Mouse (Mus musculus) liver, embryonic 11.5 days (tissue): ENCODE measurements around the gene Zfp36l2. TPM values are rescaled to one million over a fixed set of nuclear protein-coding genes. Genes with fewer than 3 reads are reported as not detected.

ENCODE experiments used
- ATAC-seq: fragments of 200-750 bp; cut with Nextera tagmentation; replicated peaks from 2 replicates; pipeline ENCODE4 v1.8.0; 2017; ENCODE audit warnings: moderate number of reproducible peaks, mild to moderate bottlenecking, moderate TSS enrichment, moderate library complexity; ENCODE audit not compliant: low FRiP score
- DNase-seq: peaks from one replicate; pipeline ENCODE4 v3.0.0-alpha.2; 2017; ENCODE audit warnings: low spot score
- H3K27ac ChIP-seq: fragments of 300-500 bp; sonication (generic); 2 replicates; pipeline ENCODE4 v1.5.1; 2014; ENCODE audit warnings: mild to moderate bottlenecking, low read depth, low read length, control low read depth
- H3K27me3 ChIP-seq: fragments of 300-500 bp; sonication (generic); replicated peaks from 2 replicates; pipeline ENCODE4 v1.6.1; 2014; ENCODE audit warnings: low read length, mixed read lengths; ENCODE audit not compliant: control insufficient read depth, insufficient read depth
- H3K36me3 ChIP-seq: fragments of 300-500 bp; sonication (generic); 2 replicates; pipeline ENCODE4 v1.6.1; 2014; ENCODE audit warnings: mild to moderate bottlenecking, low read length, moderate library complexity, mixed read lengths; ENCODE audit not compliant: control insufficient read depth, insufficient read depth
- H3K4me1 ChIP-seq: fragments of 300-500 bp; sonication (generic); replicated peaks from 2 replicates; pipeline ENCODE4 v1.6.1; 2014; ENCODE audit warnings: low read length, mixed read lengths; ENCODE audit not compliant: control insufficient read depth, insufficient read depth
- H3K4me2 ChIP-seq: fragments of 300-500 bp; sonication (generic); 2 replicates; pipeline ENCODE4 v1.6.1; 2014; ENCODE audit warnings: mild to moderate bottlenecking, control low read depth, moderate library complexity
- H3K4me3 ChIP-seq: fragments of 300-500 bp; sonication (generic); 2 replicates; pipeline ENCODE4 v1.5.1; 2014; ENCODE audit warnings: low read depth, low read length, control low read depth
- H3K9ac ChIP-seq: fragments of 300-500 bp; sonication (generic); 2 replicates; pipeline ENCODE4 v1.6.1; 2014; ENCODE audit warnings: low read depth, low read length, control low read depth
- H3K9me3 ChIP-seq: fragments of 300-500 bp; sonication (generic); 2 replicates; pipeline ENCODE4 v1.6.1; 2016; ENCODE audit warnings: low read length, inconsistent platforms, mixed read lengths; ENCODE audit not compliant: control insufficient read depth
- WGBS: fragments of 180-500 bp; shearing (Covaris S2); extraction: QIAGEN DNeasy Blood & Tissue Kit; methylation state at CpG from one replicate; pipeline ENCODE4 v1.1.7; 2014; 5-methylcytosine and 5-hydroxymethylcytosine counted together
- polyA plus RNA-seq: library from polyadenylated mRNA; unstranded; fragments of >200 nt; fragmentation: Nextera tagmentation; extraction: Ambion mirVana; gene quantifications from 2 replicates; pipeline ENCODE4 v1.2.1, GENCODE M21; 2014

Zfp36l2 gene
- polyA plus RNA-seq, 1 experiment from 2014 or later: 24.7 TPM

DNA sequence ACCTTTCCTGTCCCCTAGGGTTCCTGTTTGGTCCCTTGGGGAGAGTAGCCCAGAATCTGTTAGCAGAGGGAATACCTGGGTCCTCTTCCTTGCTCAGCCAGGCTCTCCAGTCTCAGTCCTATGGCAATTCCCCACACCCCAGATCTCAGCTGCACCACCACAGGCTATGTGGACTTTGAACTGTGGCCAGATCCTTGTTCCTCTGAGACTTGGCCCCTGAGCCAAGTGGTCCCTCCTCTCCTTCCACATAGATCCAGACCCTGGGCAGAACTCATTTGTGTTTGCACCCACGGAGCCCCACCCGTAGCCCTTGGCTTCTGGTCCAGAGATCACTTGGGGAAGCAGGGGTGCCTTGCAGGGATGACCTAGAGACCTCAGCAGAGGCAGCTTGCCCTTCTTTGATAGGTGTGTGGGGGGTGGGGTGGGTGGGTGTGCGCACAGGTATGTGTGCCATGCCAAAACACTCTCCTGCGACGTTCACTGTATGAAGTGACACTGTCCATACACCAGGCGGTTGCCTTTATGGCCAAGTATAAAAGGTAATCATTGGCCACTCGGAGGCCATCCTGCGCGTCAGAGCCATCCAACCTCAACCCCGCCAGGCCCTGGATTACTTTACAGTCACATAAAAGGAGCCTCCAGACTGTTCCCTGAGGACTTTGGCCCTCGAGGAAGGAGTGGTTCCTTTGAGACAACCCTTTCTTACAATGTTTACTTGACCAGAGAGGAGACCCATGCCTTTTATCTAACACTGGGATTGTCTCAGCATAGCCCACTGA lies 50.2 kb downstream of the Zfp36l2 start:
- ATAC-seq (no peak), DNase-seq (no peak)
- Histone ChIP-seq H3K36me3 (no peaks in the 10 kb centered on the region), H3K9ac (no peak overlapping the region), H3K27me3 (no peaks in the 10 kb centered on the region), H3K27ac (no peak overlapping the region), H3K4me2 (peak overlapping the region; percentile 43), H3K9me3 (no peaks in the 10 kb centered on the region), H3K4me3 (0 out of 2 replicates have a peak overlapping the region, but pooled peaks have one; percentile 0), H3K4me1 (peaks cover 65% of the 10 kb centered on the region)
- 83% methylated on average over 11 of the region's 11 CpGs for WGBS

DNA sequence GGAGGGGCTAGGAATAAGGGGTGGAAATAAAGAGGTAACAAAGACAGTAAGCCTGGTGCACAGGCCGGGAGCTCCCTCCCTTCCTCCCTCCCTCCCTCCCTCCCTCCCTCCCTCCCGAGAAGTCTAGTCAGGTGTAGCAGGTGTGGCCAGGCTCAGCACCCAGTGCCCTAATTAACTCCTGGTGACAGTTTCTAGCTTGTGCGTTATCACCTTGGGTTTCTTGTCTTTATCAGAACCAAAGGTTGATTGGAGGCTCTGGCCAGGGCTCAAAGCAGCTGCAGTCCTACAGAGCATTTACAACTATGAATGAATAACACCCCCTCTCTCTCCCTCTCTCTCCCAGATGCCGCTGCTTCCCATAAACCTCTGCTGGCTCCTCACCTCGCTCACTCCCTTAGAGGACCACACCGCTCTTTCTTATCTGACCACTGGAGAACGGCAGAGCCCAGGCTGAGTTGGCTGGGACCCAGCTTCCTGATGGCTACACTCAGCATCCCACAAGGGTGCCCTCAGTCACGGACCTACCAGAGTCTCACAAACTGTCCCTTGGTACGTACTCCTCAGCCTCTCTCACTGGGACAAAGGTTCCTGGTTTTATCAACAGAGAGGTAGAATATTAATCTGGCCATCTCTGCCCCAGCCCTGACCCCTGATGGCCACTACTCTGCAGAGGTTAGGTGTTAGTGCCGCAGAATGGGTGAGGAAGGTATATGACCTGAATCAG lies 50.9 kb downstream of the Zfp36l2 start:
- Histone ChIP-seq H3K36me3 (no peaks in the 10 kb centered on the region), H3K27me3 (no peaks in the 10 kb centered on the region), H3K4me2 (peak overlapping the region; percentile 43), H3K9ac (peak overlapping the region; percentile 32; the same call in 1 of the 2 replicates), H3K27ac (no peak overlapping the region), H3K4me3 (0 out of 2 replicates have a peak overlapping the region, but pooled peaks have one; percentile 0), H3K9me3 (no peaks in the 10 kb centered on the region), H3K4me1 (peaks cover 59% of the 10 kb centered on the region)
- WGBS: 25% methylated on average over 9 of the region's 10 CpGs
- ATAC-seq (peak; percentile 16), DNase-seq (no peak)

DNA sequence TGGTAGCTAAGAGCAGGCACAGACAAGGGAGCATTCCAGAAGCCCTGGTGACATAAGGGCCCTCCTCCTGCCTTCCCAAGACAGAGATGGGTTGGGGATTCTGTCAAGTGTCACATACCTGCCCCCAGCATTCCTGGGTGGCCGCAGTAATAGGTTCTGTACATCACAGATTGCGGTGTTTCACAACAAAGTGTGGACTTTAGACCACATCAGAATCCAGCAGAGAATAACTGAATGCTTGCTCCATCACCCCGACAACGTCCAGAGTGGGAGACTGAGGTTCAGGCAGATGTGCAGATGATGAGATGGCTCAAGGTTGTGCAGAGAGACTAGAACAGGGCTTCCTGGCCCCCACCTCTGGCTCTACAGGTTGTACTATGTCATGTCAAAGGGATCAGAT lies 51.5 kb downstream of the Zfp36l2 start:
- H3K9ac ChIP-seq: no peak overlapping the region
- H3K4me1 ChIP-seq: peaks cover 53% of the 10 kb centered on the region
- peak overlapping the region; percentile 43; the same call in 1 of the 2 replicates for H3K4me2 ChIP-seq
- no peak overlapping the region for H3K27ac ChIP-seq
- no peaks in the 10 kb centered on the region for H3K9me3 ChIP-seq
- DNase-seq (no peak), ATAC-seq (no peak)
- no peaks in the 10 kb centered on the region for H3K36me3 ChIP-seq
- H3K27me3 ChIP-seq: no peaks in the 10 kb centered on the region
- no peak overlapping the region for H3K4me3 ChIP-seq
- 69% methylated on average over 4 of the region's 4 CpGs for WGBS

DNA sequence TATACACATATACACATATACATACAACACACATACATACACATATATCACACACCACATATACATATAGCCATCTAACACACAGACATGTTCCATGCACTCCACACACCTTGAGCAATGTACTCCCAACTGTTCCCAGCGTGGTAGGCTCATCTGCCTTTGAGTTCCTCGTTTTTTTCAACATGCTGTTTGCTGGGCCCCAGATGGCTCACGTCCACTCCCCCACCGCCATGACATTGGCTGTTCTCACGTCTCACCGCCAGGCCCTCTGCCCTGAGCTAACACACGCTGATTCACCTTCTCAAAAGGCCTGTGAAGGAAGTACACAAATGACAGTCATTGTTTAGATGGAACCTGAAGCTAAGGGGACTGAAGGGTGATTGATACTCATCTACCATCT lies 52.5 kb downstream of the Zfp36l2 start:
- Histone ChIP-seq H3K27me3 (no peaks in the 10 kb centered on the region), H3K27ac (no peak overlapping the region), H3K9me3 (no peaks in the 10 kb centered on the region), H3K4me3 (no peak overlapping the region), H3K36me3 (no peaks in the 10 kb centered on the region), H3K4me2 (no peak overlapping the region), H3K4me1 (peaks cover 44% of the 10 kb centered on the region), H3K9ac (no peak overlapping the region)
- DNase-seq (no peak), ATAC-seq (no peak)
- WGBS: 64% methylated on average over 7 of the region's 7 CpGs
